Mouse (Mus musculus) cerebellum, adult 9-11 months (tissue): ENCODE results near the gene Peli1.

Experiments
- DNase-seq: peaks from one replicate; pipeline ENCODE4 v3.0.0; 2022

Gene Peli1

DNA sequence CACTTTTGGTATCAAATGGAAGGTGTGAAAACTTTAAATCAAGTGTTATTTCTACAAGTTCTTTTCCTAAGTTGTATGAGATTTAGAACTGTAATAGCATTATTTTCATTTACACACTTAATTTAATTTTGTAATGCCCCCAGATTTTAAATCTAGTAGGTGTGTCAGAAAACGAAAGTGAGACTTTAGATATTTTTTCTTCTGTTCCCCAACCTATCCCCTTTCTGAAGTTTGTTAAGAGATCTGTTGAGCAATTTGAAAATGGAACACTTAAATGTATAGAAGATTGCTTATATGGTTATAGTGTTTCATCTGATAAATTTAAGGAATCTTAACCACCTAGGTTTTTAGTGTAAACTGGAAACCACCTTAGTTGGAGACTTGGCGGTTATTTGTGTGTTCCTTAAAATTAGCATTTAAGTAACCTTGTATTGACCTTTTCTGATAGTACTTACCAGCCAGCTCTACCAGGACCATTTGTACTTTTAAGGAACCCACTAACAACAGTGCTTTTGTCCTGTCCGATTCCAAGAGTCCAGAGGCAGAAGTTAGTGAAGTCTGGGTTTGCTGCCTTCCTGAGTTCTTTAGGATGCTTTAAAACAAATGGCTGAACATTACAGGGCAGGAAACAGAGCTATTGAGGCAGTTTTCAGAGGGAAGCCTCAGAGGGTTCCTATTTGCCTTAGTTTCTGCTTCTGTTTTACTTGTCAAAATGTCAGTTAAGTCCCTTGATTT is 2.2 kb downstream of the Peli1 start:
- DNase-seq = no peak

DNA sequence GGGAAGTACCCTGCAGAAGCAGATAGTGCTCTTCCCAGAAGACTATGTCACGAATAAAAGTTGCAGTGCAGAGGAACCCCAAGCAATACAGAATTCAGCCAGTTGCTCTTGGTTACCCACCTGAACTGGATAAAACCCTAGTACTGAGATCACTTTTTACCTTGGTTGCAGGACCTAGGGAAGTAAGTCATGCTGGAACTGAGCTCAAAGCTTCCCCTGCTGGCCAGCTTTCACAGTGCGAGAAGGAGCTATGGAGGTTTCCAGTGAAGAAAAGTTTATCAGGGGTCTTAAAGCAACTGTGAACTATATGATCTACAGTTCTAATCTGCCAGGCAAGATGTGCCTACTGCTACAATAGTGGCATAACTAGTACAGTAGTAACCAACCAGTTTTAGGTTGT is 5.5 kb downstream of the Peli1 start:
- DNase-seq = no peak

DNA sequence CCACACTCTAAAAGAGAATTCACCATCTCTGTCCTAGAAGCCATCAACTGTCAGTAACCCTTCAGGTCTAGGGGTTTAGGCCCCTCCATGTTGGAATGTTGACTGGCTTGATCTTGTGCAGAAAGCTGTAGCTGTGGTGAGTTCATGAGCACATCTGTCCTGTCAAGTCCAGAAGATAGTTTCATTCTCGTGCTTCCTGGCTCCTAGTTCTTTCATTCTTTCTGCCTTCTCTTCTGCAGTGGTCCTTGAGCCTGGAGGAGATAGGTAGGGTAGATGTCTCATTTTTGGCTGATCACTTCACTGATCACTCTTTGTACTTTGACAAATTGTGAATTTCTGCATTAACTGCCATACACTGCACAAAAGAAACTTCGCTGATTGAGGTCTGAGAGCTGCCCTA is 7.4 kb downstream of the Peli1 start:
- no peak for DNase-seq

DNA sequence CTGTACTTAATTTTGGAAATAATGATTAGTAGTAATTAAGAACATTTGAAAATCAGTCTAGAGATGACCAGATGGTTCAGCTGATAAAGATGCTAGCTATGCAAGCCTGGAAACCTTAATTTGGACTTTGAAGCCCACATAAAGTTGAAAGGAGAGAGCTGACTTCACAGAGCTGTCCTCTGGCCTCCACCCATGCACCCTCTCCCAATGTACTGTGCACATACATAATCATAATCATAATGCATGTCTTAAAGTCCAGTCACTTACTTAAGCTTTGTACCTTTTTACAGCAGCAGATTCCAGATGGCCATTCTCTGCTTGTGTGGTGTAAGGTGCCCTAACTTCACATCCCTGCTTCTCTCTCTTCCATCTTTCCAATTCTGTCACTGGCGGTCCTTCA is 9.6 kb downstream of the Peli1 start:
- DNase-seq = no peak

DNA sequence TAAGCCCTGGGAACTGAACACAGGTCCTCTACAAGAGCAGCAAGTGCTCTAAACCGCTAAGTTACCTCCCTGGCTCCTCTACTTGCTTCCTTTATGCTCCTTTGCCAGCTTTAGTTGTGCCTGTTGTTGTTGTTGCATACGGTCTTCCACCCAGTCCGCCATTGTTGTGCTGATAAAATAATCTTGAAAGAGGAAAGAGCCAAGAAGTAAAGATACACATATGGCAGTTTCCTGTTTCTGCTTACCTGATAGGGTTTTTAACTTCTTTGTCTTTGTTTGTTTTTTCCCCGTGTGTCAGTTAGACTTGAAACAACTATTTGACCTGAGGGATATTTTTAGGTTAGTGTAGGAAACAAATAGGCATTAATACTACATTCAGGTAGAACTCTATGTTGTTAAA is 10.2 kb downstream of the Peli1 start:
- DNase-seq = no peak

DNA sequence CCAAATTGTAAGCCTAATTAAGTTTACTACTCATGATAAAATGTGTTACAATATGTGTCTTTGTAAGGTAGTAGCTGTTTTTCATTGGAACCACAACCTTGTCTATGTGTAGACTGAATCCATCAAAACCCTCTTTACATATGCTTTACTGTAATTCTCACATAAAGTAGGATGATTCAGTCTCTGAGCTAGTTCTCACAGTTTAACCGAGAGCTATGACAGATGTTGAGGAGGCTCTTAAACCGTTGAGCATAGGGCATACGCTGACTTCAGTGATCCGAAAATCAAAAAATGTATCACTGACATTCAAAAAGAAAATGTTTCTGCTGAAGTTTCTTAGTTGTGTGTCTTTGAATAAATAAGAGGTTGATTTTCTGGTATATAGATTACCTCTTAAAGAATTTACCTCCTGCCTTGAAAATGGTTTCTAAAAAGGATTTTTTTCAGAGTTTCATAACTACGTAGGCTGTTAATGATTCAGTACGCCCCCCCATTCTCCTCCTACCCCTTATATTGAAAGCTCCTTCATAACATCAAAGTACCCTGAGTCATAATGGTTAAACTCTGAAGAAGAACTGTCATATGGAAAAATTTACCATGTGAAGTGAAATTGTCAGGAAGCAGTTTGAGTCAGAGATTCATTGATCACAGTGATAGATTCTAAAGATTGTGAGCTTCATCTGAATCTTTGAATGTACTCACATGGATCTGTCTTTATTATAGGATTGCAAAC is 11.3 kb downstream of the Peli1 start:
- DNase-seq = no peak

DNA sequence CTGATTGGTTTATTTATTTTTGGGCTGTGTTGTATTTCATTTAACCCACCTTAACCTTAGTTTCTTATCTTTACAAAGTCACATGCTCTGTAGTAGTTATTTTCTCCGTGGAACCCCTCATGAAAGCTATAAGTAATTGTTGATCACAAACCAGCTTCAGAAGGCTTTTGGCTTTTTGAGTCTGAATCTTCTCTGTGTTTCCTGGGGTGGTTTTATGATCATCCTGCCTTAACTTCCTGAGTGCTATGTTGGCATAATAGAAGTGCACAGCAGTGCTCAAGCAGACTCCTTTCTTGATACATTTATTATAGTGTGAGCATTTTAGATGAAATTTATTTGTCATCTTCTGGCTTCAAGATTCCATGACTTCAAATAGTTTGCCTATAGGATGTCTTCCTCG is 12.1 kb downstream of the Peli1 start:
- no peak for DNase-seq

DNA sequence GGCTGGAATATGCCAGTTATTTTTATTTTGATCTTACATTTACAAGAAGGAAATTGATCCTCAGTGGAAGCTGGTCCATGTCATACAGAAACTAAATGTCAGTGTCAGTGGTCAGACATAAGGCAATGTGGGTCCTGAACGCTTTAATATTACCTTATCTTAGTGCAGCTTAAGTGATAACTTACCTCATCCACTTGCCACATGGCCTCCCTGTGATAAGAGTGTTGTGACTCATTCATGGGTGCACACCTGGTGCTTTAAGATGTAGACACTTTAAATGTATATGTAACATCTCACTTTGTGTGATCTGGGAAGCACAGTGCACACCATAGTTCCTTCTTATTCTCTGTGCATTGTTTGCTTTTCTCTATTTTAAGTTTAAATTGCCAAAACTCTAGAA is 14.3 kb downstream of the Peli1 start:
- no peak for DNase-seq

DNA sequence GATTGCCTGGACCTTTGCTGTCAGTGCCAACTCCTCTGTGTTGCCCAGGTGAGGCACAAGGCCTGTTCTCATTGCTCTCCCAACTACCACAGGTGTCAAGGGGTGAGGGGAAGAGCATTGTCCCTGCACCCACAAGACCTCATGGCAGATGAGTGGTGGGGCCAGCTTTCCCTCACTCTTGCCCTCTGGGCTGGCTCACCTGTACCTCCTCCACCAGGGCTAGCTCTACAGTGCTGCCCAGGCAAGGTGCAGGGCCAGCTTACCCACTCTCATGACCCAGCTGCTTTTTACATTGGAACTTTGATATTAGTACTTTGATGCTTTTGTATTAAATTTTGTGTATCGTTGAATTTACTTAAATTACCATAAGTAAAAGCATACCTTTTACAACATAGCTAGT is 16.0 kb downstream of the Peli1 start:
- no peak for DNase-seq

DNA sequence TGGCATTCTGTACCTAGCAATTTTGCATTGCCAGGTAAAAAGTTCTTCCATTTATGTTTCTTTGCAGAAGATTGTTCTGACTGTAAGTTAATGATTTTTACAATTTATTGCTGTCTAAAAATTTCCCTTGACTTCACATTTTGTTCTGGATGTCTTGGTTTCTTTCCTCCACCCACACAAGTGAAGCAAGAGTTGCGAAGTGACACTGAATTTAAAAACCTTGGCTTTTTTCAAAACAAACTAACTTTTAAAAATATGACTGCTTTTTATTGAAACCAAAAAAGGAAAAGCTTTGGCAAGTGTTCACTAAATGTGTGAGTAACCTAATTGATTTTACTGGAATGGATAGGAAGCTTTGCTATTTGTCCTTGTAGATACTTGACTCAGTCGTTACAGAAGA is 18.2 kb downstream of the Peli1 start:
- no peak for DNase-seq

DNA sequence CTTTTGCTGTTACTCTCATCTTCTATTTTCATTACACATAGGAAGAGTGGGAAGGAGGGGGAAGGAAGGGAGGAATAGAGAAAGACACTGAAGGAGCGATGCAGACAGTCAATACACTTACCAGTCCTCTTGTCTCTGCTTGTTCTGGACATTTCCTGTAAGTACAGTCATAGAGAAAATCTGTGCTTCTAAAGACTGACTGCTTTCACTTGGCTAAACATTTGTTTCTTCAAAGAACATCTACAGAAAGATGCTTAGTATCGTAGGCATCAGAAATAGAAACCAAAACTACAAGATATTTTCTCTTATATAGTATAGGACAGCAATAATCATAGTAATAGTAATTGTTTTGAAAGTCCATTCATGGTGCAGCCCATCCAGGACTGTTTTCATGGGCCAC is 23.4 kb downstream of the Peli1 start:
- no peak for DNase-seq

DNA sequence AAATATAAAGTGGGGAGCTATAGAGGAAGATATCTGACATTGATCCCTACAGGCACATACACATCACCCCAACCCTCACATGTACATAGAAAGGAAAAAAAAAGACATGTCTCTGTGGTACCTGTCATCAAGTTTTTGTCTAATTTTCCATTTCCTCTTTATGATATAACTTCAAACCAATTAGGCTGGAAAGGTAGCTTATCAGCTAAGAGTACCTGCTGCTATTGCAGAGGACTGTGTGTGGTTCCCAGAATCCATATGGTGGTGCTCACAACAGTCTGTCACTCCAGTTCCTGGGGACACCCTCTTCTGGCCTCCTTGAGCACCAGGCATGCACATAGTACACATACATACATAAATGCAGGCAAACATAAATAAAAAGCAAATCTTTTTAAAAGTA is 24.7 kb downstream of the Peli1 start:
- no peak for DNase-seq

DNA sequence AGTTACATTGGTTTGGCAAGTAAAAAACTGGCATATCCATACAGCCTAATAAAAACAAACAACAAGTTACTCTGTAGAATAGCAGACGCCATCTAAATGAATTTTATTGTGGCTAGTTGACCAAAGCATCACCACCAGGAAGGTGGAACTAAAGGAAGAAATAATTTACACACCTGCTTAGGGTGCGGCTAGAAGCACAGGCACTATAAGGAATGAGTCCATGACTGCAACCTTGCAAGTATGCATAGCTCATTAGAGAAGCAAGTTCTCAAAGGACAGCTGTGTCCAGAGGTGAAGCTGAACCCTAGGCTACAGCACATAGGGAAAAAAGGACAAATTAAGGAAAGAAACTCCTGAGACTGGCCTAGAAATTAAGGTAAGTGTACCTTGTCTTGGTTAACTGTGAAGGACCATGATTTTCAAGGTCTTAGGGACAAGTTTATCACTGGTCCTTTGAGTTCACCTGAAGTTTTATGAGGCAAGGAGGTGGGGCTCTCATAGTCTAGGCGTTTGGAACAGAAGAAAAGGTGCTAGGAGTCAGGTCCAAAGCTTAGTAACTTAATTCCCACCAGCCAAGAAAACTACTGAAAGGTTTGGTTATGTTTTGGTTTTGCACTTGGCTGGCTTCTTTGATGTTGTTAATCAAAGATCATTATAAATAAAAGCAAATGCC is 25.7 kb downstream of the Peli1 start:
- no peak for DNase-seq

DNA sequence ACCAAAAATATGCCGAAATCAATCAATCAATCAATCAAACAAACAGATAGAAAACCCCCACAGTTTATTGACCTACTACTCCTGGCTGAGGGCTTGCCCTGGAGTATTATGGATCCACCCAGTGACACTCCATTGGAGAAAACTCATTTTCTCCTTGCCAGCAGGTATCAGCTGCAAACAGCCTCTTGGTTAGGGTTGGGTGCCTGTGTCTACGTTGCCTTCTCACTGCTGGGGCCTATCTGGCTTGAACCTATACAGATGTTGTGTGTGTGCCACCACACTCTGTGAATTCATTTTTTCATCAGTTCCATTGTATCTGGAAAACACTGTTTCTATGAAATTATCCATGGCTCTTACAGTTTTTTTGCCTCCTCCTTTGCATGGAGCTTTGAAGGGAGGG is 30.6 kb downstream of the Peli1 start:
- no peak for DNase-seq

DNA sequence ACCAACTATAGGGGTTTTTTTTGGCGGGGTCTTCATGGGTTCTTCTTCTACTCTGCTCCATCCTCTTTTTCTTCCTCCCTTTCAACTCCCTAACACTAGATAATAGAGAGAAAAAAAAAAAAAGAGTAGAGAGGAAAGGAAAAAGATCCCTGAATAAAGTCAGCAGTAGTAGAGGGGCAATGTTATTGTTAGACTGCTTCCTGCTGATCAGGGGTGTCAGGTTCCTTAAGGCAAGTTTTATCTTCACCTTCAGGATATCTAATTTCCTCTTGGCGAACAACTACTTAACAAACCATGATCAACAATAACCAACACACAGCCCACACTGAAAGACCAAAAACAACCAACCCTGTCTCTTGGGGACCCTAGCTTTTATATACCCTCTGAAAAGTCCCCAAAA is 31.3 kb downstream of the Peli1 start:
- no peak for DNase-seq

DNA sequence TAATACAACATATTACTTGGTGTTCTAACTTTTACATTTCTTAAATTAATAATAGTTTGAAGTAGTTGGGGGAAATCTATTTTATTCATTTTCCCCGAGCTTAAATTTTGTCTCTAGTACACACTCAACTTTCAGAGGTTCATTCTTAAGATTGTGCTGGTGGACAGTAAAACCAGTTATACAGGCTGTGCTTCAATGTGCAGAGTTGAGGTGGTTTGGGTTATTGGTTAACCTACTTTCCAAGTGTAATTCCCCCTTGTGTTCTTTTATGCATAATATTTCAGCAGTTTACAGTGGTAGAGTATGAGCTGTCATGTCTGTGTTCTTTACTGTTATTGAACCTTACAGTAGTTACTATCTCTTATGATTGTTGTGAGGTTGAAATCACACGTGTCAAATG is 40.6 kb downstream of the Peli1 start:
- no peak for DNase-seq

DNA sequence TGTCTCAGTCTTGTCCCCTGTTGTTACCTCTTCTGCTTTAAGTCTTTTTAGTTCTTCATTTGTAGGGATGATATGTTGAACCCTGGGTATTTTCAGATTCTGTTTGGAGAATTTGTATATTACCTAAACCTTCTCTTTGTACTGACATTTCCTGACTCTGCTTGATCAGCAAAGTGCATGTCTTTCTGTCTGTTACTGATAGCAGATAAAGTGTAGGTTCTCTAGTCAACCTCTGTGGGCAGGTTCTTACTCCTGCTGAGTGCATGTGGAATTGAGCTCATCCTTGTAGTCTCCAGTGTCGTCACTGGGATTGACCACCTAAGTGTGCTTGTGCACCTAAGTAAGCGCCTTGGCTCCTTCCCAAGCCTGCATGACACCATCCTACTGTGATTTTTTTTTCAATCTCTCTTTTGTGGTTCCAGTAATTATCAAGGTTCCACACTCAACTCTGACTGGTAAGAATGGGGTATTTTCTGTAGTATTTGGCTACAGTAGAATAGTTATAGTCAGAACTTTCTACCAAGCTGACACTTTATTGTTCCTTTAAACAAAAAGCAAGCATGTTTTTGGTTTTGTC is 43.9 kb downstream of the Peli1 start:
- no peak for DNase-seq

DNA sequence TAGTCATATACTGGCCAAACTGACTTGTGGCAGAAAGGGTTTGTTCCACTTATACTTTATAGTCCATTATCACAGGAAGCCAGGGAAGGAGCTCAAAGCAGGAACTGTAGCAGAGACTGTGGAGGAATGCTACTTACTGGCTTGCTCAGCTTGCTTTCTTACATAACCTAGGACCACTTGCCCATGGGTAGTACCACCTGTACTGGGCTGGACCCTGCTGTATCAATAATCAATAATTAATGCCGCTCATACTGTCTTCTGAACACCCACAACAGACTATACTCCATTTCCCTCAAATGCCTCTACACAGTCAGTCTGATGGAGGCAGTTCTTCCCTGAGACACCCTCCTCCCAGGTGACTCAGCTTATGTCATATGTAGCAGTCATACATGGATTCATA is 48.4 kb downstream of the Peli1 start:
- DNase-seq = no peak

DNA sequence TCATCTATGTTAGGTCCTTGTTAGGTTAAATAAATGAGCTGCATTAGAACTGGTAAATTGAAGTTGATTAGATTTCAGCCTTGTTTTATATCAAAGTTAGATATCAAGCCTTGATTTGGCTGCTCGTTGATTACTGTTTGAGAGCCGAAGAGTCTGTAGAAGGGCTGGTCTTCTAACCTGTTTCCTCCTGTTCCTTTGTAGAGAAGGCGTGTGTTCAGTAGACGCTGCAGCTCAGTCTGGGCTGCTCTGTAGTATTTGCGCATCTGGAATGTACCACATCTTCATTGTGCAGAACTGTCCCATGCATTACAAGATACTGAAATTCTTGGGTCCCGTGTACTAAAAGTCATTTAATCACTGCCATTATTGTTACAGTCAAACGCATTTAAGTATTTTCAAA is 50.2 kb downstream of the Peli1 start:
- DNase-seq = no peak

DNA sequence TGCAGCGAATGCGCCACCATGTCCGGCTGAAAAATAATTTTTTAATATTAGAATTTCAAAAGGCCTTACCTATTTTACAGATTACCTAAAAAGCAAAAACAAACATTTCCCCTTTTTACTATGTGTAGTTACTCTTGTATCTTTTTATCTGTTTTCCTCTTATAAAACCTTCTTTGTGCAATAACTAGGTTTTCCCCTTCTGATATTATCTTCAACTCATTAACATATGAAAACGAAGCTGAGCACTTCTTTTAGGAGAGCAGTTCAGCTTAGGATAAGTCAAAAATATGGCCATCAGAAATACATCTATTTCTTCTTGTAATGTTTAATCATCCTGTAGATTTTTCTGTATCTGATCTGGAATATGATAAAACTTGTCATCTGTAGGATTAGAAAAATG is 50.7 kb downstream of the Peli1 start:
- DNase-seq = no peak

DNA sequence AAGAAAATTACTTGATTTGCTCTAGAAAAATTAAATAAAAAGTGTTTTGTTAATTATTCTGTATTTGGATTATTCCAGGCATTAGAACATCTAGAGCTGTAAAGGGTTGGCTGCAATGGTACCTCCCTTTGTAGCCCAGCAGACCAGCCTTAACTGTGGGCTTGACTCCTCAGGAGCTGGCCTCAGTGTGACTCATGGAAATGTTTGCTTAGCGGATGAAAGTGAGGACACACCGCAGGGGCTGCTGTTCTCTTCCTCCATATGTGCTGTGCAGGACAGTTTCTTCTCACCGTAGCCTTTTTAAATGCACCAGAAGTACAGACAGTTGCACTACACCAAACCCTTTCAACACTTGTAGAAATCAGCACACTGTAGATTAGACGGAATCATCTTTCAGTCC is 58.4 kb downstream of the Peli1 start:
- no peak for DNase-seq

DNA sequence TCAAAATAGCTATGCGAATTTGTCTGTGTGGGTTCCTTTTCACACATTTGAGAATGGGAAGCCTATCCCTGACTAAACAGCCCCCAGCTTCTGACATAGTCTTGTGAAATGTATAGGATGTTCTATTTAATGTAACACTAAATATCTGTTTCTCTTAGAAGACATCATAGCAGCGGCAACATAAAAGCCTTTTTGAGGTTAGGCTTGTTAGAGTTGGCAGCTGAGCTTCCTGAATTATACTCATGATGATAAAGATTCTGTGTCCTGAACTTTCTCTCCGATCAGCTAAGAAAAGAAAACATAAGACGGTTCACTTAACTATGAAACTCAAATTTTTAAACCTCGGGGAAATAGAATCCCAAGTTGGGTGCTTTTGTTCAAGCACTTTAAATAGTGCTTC is 59.2 kb downstream of the Peli1 start:
- DNase-seq = no peak

DNA sequence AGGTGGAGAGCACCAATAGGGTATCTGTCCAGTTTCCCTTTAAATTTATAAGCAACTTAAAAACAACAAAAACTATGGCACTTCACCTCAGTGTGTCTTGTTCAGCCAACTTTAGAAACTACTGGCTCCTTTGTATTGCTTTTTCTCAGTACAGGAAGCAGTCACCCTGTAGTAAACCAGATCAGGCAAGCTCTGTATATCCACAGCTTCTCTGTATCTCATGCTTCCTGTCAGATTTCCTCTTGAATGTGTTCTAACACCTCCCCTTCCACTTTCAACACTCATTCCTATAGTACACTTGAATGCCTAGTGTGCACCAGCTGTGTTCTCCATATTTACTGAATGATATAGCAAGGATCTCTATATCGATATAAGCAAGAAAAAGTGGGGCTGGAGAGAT is 60.6 kb downstream of the Peli1 start:
- DNase-seq = no peak

DNA sequence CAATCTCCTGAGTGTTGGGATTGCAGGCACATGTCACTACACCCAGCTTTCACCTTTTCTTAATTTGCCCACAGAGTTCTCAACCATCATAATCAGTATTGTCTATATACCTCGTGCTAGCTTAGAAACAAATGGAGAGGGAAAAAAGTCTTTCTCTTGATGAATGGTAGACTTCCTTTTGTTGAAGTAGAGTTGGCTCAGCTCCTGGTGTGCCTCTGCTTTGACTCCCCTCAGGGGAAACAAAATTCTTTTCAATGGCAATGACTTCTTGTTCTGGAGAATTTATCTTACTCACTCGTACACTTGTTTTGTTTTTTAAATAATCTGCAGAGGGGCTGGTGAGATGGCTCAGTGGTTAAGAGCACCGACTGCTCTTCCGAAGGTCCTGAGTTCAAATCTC is 62.0 kb downstream of the Peli1 start:
- no peak for DNase-seq
